Mouse (Mus musculus): Measurements from ENCODE around the gene Tent5c.

DNA sequence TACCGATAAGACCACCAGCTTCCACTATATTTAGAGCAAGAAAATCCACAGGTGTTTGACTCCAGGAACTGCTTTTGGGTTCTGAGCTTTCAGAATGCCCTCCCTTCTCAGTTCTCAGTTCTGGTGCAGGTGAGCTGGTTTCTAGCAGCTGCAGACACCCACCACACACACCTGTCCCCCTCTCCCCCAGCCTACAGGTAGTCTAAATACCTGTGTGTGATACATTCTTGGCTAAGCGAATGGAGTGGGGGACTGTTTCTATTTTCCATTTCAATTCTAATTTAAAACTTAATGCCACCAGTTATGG, 25.2 kb downstream of the Tent5c start:
- TF ChIP-seq POLR2A (IDR thresholded peaks at IDR 0.05; ENCODE audit: borderline replicate concordance, control insufficient read depth, low read depth, low read length), result no peak
- TF ChIP-seq CTCF (IDR thresholded peaks at IDR 0.05; ENCODE audit: control insufficient read depth, insufficient read depth, low read length), result no peak
